8 mouse cellular contexts compared by ENCODE assay signal in the genomic region with DNA sequence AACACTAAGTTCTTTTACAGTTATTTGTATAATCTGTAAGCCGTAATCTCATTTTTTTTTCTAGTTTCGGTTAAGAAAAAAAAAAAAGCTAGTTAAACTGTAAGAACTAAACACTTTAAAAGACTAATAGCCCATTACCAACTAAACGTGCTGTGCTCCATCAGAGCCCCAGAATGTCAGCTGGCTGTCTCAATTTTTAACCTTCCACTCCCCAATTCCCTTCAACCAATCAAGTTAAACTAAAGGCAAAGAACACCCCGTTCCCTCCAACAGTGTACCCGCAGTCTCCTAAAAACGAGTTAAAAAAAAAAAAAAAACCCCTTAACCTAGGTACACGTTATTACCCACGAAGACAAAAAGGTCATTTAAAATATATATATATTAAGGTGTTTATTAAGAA.
DNase-seq lines count a peak whose midpoint lies in the region; ATAC-seq and TF ChIP-seq lines count a peak whose summit lies in the region.

No protein-coding gene starts in this region.

- no peak for ATAC-seq in heart, embryonic 14.5 days (ENCODE audit: insufficient number of reproducible peaks, insufficient read depth, low FRiP score, low read depth)
- no peak for ATAC-seq in hindbrain, embryonic 13.5 days (ENCODE audit: low FRiP score)
- no peak for ATAC-seq in midbrain, embryonic 12.5 days (ENCODE audit: low FRiP score, low read depth)

- H3K9me3 ChIP-seq in heart, embryonic 14.5 days (ENCODE audit: control insufficient read depth, low read length), result no peaks in the 10 kb centered on the region
- no peaks in the 10 kb centered on the region for H3K9me3 ChIP-seq in hindbrain, embryonic 13.5 days
- no peaks in the 10 kb centered on the region for H3K9me3 ChIP-seq in midbrain, embryonic 12.5 days

- WGBS in heart, embryonic 14.5 days, result 10% methylated on average over 8 of the region's 8 CpGs
- 7% methylated on average over 8 of the region's 8 CpGs for WGBS in bone marrow, adult 2 months
- WGBS in hindbrain, embryonic 13.5 days, result 6% methylated on average over 8 of the region's 8 CpGs
- WGBS in midbrain, embryonic 12.5 days, result 6% methylated on average over 8 of the region's 8 CpGs

- TF ChIP-seq POLR2A in bone marrow, adult 2 months (IDR thresholded peaks at IDR 0.05; ENCODE audit: borderline replicate concordance, control insufficient read depth, low read depth, low read length), result no peak

- no peak for DNase-seq in heart, postnatal 36 days
- DNase-seq in urinary bladder, postnatal 4 days (ENCODE audit: low spot score in 2 of 2), result no peak
- no peak for DNase-seq in left cerebral cortex, adult 18-20 months (ENCODE audit: low spot score in 2 of 2)
- DNase-seq in frontal cortex, adult 2 months (ENCODE audit: extremely low spot score in 1 of 2, low spot score in 1 of 2), result no peak

- no peaks in the 10 kb centered on the region for H3K27me3 ChIP-seq in heart, embryonic 14.5 days (ENCODE audit: control insufficient read depth, insufficient read depth, low read length)
- no peaks in the 10 kb centered on the region for H3K27me3 ChIP-seq in hindbrain, embryonic 13.5 days
- H3K27me3 ChIP-seq in midbrain, embryonic 12.5 days, result no peaks in the 10 kb centered on the region

- H3K4me2 ChIP-seq in heart, embryonic 14.5 days (ENCODE audit: low read length), result peak overlapping the region; percentile 67
- peak overlapping the region; percentile 60 for H3K4me2 ChIP-seq in hindbrain, embryonic 13.5 days
- peak overlapping the region; percentile 51 for H3K4me2 ChIP-seq in midbrain, embryonic 12.5 days (replicated peaks)

- intact Hi-C loops in heart, postnatal 36 days (cut with DNase I), result loop anchor here (2.0 to 10.0 kb wide), 4 partner anchors 144 to 294 kb away; no protein-coding TSS in a partner anchor

- H3K4me1 ChIP-seq in heart, embryonic 14.5 days (ENCODE audit: control insufficient read depth in 2 of 2, insufficient read depth in 2 of 2, low read length in 2 of 2), result peaks cover 1 to 16% of the 10 kb centered on the region in 2 experiments; a peak in 3 of 4 replicates
- no peaks in the 10 kb centered on the region; the same call in 1 of the 2 replicates for H3K4me1 ChIP-seq in bone marrow, adult 2 months (ENCODE audit: control insufficient read depth, insufficient read depth, low read length)
- H3K4me1 ChIP-seq in hindbrain, embryonic 13.5 days (replicated peaks), result peaks cover 17% of the 10 kb centered on the region
- H3K4me1 ChIP-seq in midbrain, embryonic 12.5 days, result peaks cover 21% of the 10 kb centered on the region

- peak overlapping the region in 1 of 2 experiments; percentile 100; a peak in 3 of 4 replicates for H3K27ac ChIP-seq in heart, embryonic 14.5 days (replicated peaks in 1 of 2; ENCODE audit: control insufficient read depth in 1 of 2, insufficient read depth in 1 of 2, low read depth in 2 of 2, low read length in 2 of 2)
- no peak overlapping the region for H3K27ac ChIP-seq in bone marrow, adult 2 months (ENCODE audit: control insufficient read depth, insufficient read depth, low read depth, low read length, poor library complexity)
- H3K27ac ChIP-seq in hindbrain, embryonic 13.5 days, result peak overlapping the region; percentile 100
- peak overlapping the region; percentile 100; the same call in 1 of the 2 replicates for H3K27ac ChIP-seq in midbrain, embryonic 12.5 days (replicated peaks)

- H3K4me3 ChIP-seq in heart, embryonic 14.5 days (ENCODE audit: control insufficient read depth in 1 of 2, insufficient read depth in 1 of 2, low read depth in 1 of 2, low read length in 2 of 2), result peak overlapping the region in 1 of 2 experiments; percentile 92; a peak in 3 of 4 replicates
- peak overlapping the region; percentile 24 for H3K4me3 ChIP-seq in bone marrow, adult 2 months (replicated peaks; ENCODE audit: control insufficient read depth, low read depth, low read length)
- H3K4me3 ChIP-seq in hindbrain, embryonic 13.5 days, result peak overlapping the region; percentile 85
- H3K4me3 ChIP-seq in midbrain, embryonic 12.5 days, result peak overlapping the region; percentile 92

- TF ChIP-seq CTCF in bone marrow, adult 2 months (IDR thresholded peaks at IDR 0.05; ENCODE audit: control insufficient read depth, insufficient read depth, low read length), result no peak

- H3K36me3 ChIP-seq in heart, embryonic 14.5 days (ENCODE audit: control insufficient read depth, insufficient read depth, low read length), result no peaks in the 10 kb centered on the region
- H3K36me3 ChIP-seq in hindbrain, embryonic 13.5 days, result no peaks in the 10 kb centered on the region
- H3K36me3 ChIP-seq in midbrain, embryonic 12.5 days, result no peaks in the 10 kb centered on the region

- peak overlapping the region; percentile 100 for H3K9ac ChIP-seq in heart, embryonic 14.5 days (ENCODE audit: low read length)
- peak overlapping the region; percentile 98 for H3K9ac ChIP-seq in hindbrain, embryonic 13.5 days
- peak overlapping the region; percentile 99; the same call in 1 of the 2 replicates for H3K9ac ChIP-seq in midbrain, embryonic 12.5 days (replicated peaks)
